Mouse (Mus musculus): ENCODE measurements at regions not wholly inside any gene's neighbourhood (a gene's known extent, or its start where the extent isn't known, plus 50 kb on each side); places are given as distances from the start of the nearest gene placed in this dataset.

GRCm38 (mm10) chr13:110928143-110928542 lies 326.7 kb upstream of the Actbl2 start:
- Histone ChIP-seq H3K4me1 (no peaks in the 10 kb centered on the region), H3K27ac (no peak overlapping the region), H3K27me3 (no peaks in the 10 kb centered on the region), H3K9ac (no peak overlapping the region), H3K4me2 (no peak overlapping the region), H3K36me3 (no peaks in the 10 kb centered on the region), H3K9me3 (no peaks in the 10 kb centered on the region), H3K4me3 (no peak overlapping the region)
- ATAC-seq (ENCODE audit: insufficient number of reproducible peaks, low FRiP score, low TSS enrichment, low read depth), result no peak
- 68% methylated on average over 3 of the region's 3 CpGs for WGBS

- no peak for ATAC-seq (ENCODE audit: insufficient number of reproducible peaks, low FRiP score, low TSS enrichment, low read depth)
- 76% methylated on average over 3 of the region's 3 CpGs for WGBS
Measured at GRCm38 (mm10) chr13:110928894-110929293, 325.9 kb upstream of the Actbl2 start.

GRCm38 (mm10) chr13:110929579-110929978 lies 325.2 kb upstream of the Actbl2 start:
- Histone ChIP-seq H3K4me2 (no peak overlapping the region), H3K27me3 (no peaks in the 10 kb centered on the region), H3K27ac (no peak overlapping the region), H3K4me3 (no peak overlapping the region), H3K4me1 (no peaks in the 10 kb centered on the region), H3K36me3 (no peaks in the 10 kb centered on the region), H3K9ac (no peak overlapping the region), H3K9me3 (no peaks in the 10 kb centered on the region)
- no peak for ATAC-seq (ENCODE audit: insufficient number of reproducible peaks, low FRiP score, low TSS enrichment, low read depth)
- WGBS, result 84% methylated on average over 1 of the region's 1 CpGs

More at GRCm38 (mm10) chr13:110928894-110929293, 325.9 kb upstream of the Actbl2 start:
- H3K36me3 ChIP-seq, result no peaks in the 10 kb centered on the region
- no peaks in the 10 kb centered on the region for H3K9me3 ChIP-seq
- H3K4me3 ChIP-seq, result no peak overlapping the region
- H3K4me2 ChIP-seq, result no peak overlapping the region
- H3K4me1 ChIP-seq, result no peaks in the 10 kb centered on the region
- no peak overlapping the region for H3K27ac ChIP-seq
- H3K27me3 ChIP-seq, result no peaks in the 10 kb centered on the region
- no peak overlapping the region for H3K9ac ChIP-seq

- Histone ChIP-seq H3K9me3 (no peaks in the 10 kb centered on the region), H3K36me3 (no peaks in the 10 kb centered on the region), H3K4me1 (0 out of 2 replicates have a peak, but pooled peaks cover 3% of the 10 kb centered on the region), H3K27me3 (no peaks in the 10 kb centered on the region), H3K9ac (no peak overlapping the region), H3K4me3 (no peak overlapping the region), H3K4me2 (no peak overlapping the region), H3K27ac (no peak overlapping the region)
- WGBS, result 91% methylated on average over 1 of the region's 1 CpGs
- ATAC-seq (ENCODE audit: insufficient number of reproducible peaks, low FRiP score, low TSS enrichment, low read depth), result no peak
Measured at GRCm38 (mm10) chr13:110941587-110941986, 313.2 kb upstream of the Actbl2 start.

GRCm38 (mm10) chr13:110942986-110943644 lies 311.7 kb upstream of the Actbl2 start:
- Histone ChIP-seq H3K27ac (no peak overlapping the region), H3K9ac (no peak overlapping the region), H3K4me1 (0 out of 2 replicates have a peak, but pooled peaks cover 3% of the 10 kb centered on the region), H3K9me3 (no peaks in the 10 kb centered on the region), H3K36me3 (no peaks in the 10 kb centered on the region), H3K27me3 (no peaks in the 10 kb centered on the region), H3K4me2 (no peak overlapping the region), H3K4me3 (no peak overlapping the region)
- WGBS, result 68% methylated on average over 4 of the region's 4 CpGs
- no peak for ATAC-seq (ENCODE audit: insufficient number of reproducible peaks, low FRiP score, low TSS enrichment, low read depth)

GRCm38 (mm10) chr13:110944061-110944460 lies 310.8 kb upstream of the Actbl2 start:
- no peak for ATAC-seq (ENCODE audit: insufficient number of reproducible peaks, low FRiP score, low TSS enrichment, low read depth)
- H3K27ac ChIP-seq, result no peak overlapping the region
- 13% methylated on average over 4 of the region's 4 CpGs for WGBS
- H3K4me3 ChIP-seq, result no peak overlapping the region
- H3K27me3 ChIP-seq, result no peaks in the 10 kb centered on the region
- H3K9me3 ChIP-seq, result no peaks in the 10 kb centered on the region
- H3K4me1 ChIP-seq, result 0 out of 2 replicates have a peak, but pooled peaks cover 3% of the 10 kb centered on the region
- no peak overlapping the region for H3K4me2 ChIP-seq
- no peaks in the 10 kb centered on the region for H3K36me3 ChIP-seq
- no peak overlapping the region for H3K9ac ChIP-seq

- 76% methylated on average over 5 of the region's 5 CpGs for WGBS
- no peak for ATAC-seq (ENCODE audit: insufficient number of reproducible peaks, low FRiP score, low TSS enrichment, low read depth)
Measured at GRCm38 (mm10) chr13:110944683-110945082, 310.1 kb upstream of the Actbl2 start.

GRCm38 (mm10) chr13:110960212-110960611 lies 294.6 kb upstream of the Actbl2 start:
- no peaks in the 10 kb centered on the region for H3K27me3 ChIP-seq
- ATAC-seq (ENCODE audit: insufficient number of reproducible peaks, low FRiP score, low TSS enrichment, low read depth), result no peak
- H3K4me2 ChIP-seq, result no peak overlapping the region
- H3K36me3 ChIP-seq, result no peaks in the 10 kb centered on the region
- no peak overlapping the region for H3K9ac ChIP-seq
- H3K4me3 ChIP-seq, result no peak overlapping the region
- H3K4me1 ChIP-seq, result no peaks in the 10 kb centered on the region
- H3K9me3 ChIP-seq, result no peaks in the 10 kb centered on the region
- H3K27ac ChIP-seq, result no peak overlapping the region
- WGBS, result 49% methylated on average over 5 of the region's 5 CpGs

More at GRCm38 (mm10) chr13:110944683-110945082, 310.1 kb upstream of the Actbl2 start:
- no peak overlapping the region for H3K9ac ChIP-seq
- no peak overlapping the region for H3K27ac ChIP-seq
- H3K4me1 ChIP-seq, result 0 out of 2 replicates have a peak, but pooled peaks cover 3% of the 10 kb centered on the region
- no peaks in the 10 kb centered on the region for H3K36me3 ChIP-seq
- H3K27me3 ChIP-seq, result no peaks in the 10 kb centered on the region
- H3K4me3 ChIP-seq, result no peak overlapping the region
- no peaks in the 10 kb centered on the region for H3K9me3 ChIP-seq
- H3K4me2 ChIP-seq, result no peak overlapping the region

- WGBS, result 62% methylated on average over 8 of the region's 8 CpGs
- Histone ChIP-seq H3K4me2 (no peak overlapping the region; the same call in 1 of the 2 replicates), H3K4me1 (peaks cover 9% of the 10 kb centered on the region), H3K36me3 (no peaks in the 10 kb centered on the region), H3K9me3 (no peaks in the 10 kb centered on the region), H3K27me3 (no peaks in the 10 kb centered on the region), H3K9ac (no peak overlapping the region), H3K4me3 (no peak overlapping the region), H3K27ac (peak overlapping the region; percentile 38; the same call in 1 of the 2 replicates)
- ATAC-seq (ENCODE audit: insufficient number of reproducible peaks, low FRiP score, low TSS enrichment, low read depth), result no peak
Measured at GRCm38 (mm10) chr13:110967109-110967508, 287.7 kb upstream of the Actbl2 start.

- Histone ChIP-seq H3K4me1 (peaks cover 9% of the 10 kb centered on the region), H3K4me3 (no peak overlapping the region), H3K27ac (0 out of 2 replicates have a peak overlapping the region, but pooled peaks have one; percentile 38), H3K9ac (no peak overlapping the region), H3K36me3 (no peaks in the 10 kb centered on the region), H3K9me3 (no peaks in the 10 kb centered on the region), H3K4me2 (no peak overlapping the region), H3K27me3 (no peaks in the 10 kb centered on the region)
- ATAC-seq (ENCODE audit: insufficient number of reproducible peaks, low FRiP score, low TSS enrichment, low read depth), result peak; percentile 83; the same call in 1 of the 2 replicates
- 40% methylated on average over 5 of the region's 5 CpGs for WGBS
Measured at GRCm38 (mm10) chr13:110967626-110968506, 286.9 kb upstream of the Actbl2 start.

- H3K27ac ChIP-seq, result no peak overlapping the region
Measured at GRCm38 (mm10) chr13:110968507-110968905, 286.3 kb upstream of the Actbl2 start.

GRCm38 (mm10) chr13:110977379-110977778 lies 277.4 kb upstream of the Actbl2 start:
- Histone ChIP-seq H3K4me3 (no peak overlapping the region), H3K27ac (no peak overlapping the region), H3K4me1 (no peaks in the 10 kb centered on the region), H3K9ac (no peak overlapping the region), H3K27me3 (no peaks in the 10 kb centered on the region), H3K4me2 (no peak overlapping the region), H3K9me3 (no peaks in the 10 kb centered on the region), H3K36me3 (no peaks in the 10 kb centered on the region)
- ATAC-seq (ENCODE audit: insufficient number of reproducible peaks, low FRiP score, low TSS enrichment, low read depth), result no peak
- 74% methylated on average over 5 of the region's 5 CpGs for WGBS

More at GRCm38 (mm10) chr13:110968507-110968905, 286.3 kb upstream of the Actbl2 start:
- Histone ChIP-seq H3K4me3 (no peak overlapping the region), H3K9ac (no peak overlapping the region), H3K9me3 (no peaks in the 10 kb centered on the region), H3K4me2 (no peak overlapping the region), H3K27me3 (no peaks in the 10 kb centered on the region), H3K36me3 (no peaks in the 10 kb centered on the region), H3K4me1 (peaks cover 9% of the 10 kb centered on the region)
- ATAC-seq (ENCODE audit: insufficient number of reproducible peaks, low FRiP score, low TSS enrichment, low read depth), result no peak
- WGBS, result 41% methylated on average over 7 of the region's 7 CpGs

All from limb, embryonic 15.5 days (tissue).